Mouse (Mus musculus): ENCODE data around the gene Pigo. TPM values are rescaled to one million over a fixed set of nuclear protein-coding genes. Genes with fewer than 3 reads are reported as not detected.
A peak's percentile ranks its signal among the peaks of the same experiment; 100 is the strongest.

Gene Pigo
- polyA plus RNA-seq, 1 experiment from 2014 or later, result 27.0 TPM

DNA sequence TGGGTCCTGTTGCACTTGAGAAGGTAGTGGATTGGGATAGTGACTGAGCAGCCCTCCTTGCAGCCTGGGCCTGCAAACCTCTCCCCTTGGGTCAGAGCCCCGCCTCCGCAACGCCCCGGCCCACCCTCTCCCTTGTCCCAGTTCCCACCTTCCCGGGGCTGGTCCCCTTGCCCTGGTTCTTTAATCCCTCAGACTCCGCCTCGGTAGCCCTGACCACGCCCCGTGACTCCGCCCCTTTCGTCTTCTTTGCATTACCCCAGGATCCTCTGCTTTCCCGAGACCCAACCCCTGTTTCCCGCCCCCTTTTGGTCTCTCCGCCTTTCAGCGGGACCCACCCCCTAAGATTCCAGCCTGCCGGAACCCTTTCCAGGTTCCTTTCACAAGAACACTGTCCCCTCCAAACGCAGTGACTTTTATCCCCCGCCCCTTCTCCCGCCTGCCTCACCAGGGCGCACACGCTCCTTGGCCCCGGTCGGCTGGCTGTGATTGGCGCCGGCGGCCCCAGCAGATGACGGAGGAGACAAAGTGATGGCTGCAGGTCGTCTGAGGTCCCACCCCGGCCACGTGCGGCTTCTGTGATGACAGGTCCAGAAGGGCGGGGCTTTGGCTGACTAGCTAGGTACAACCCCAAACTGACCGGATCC lies 20.2 kb upstream of the Pigo start, which contains the start of gene Fam214b:
TSS of gene Fam214b (minus strand) at position 562 of the 644 bp plus-strand sequence.
- H3K9ac ChIP-seq (replicated peaks), result peak within 1 kb of the TSS; percentile 50; the same call in 1 of the 2 replicates
- under 1% methylated on average over 33 of the region's 33 CpGs for WGBS
- H3K27ac ChIP-seq, result peak within 1 kb of the TSS; percentile 41
- ATAC-seq (ENCODE audit: insufficient number of reproducible peaks, insufficient read depth, low FRiP score, low TSS enrichment, low read depth), result peak; percentile 93
- H3K36me3 ChIP-seq, result no peaks in the 10 kb centered on the region
- peak within 1 kb of the TSS; percentile 73 for H3K4me2 ChIP-seq
- peaks cover 26% of the 10 kb centered on the region for H3K4me1 ChIP-seq (replicated peaks)
- H3K4me3 ChIP-seq (replicated peaks), result peak within 1 kb of the TSS; percentile 49
- H3K27me3 ChIP-seq, result no peaks in the 10 kb centered on the region
- H3K9me3 ChIP-seq, result no peaks in the 10 kb centered on the region

DNA sequence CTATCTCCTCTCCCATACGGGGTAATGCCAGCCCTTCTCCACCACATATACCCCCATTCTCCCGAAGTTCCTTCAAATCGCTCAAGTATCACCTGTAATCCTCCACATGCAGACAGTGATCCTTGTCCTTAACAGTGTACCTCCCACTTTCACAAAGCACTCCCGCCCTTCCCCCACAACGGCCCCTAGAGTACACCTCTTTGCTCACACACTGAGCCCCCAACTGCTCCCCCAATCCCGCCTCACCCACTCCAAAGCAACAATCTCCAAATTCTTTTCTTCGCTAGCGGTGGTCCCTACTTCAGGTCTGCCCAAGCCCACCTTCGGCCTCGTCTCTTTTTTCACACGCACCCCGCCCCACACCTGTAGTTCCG lies 19.7 kb upstream of the Pigo start:
- Histone ChIP-seq H3K27ac (peak overlapping the region; percentile 41), H3K4me3 (replicated peaks) (peak overlapping the region; percentile 49), H3K27me3 (no peaks in the 10 kb centered on the region), H3K9me3 (no peaks in the 10 kb centered on the region), H3K36me3 (no peaks in the 10 kb centered on the region), H3K9ac (replicated peaks) (peak overlapping the region; percentile 50; the same call in 1 of the 2 replicates), H3K4me1 (replicated peaks) (peaks cover 30% of the 10 kb centered on the region), H3K4me2 (peak overlapping the region; percentile 73)
- WGBS, result 9% methylated on average over 13 of the region's 13 CpGs
- ATAC-seq (ENCODE audit: insufficient number of reproducible peaks, insufficient read depth, low FRiP score, low TSS enrichment, low read depth), result peak; percentile 15; the same call in 1 of the 2 replicates

DNA sequence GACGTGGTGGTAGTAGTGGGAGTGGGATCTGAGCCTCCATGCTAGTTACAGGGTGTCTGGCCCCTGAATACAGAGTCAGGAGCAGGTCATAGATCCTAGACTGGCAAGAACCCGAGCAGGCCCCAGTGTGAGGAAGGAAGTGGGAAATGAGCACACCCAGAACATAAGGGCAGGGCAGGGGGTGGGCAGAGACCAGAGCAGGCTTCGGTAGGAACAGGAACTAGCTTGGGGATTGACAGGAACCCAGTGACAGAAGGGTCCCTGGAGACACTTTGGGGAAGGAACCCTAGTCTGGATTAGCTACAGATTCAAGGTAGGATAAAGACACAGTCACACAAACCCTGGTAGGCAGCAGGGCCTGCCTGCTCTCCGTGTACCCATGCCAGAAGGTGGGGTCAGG lies 19.1 kb upstream of the Pigo start:
- Histone ChIP-seq H3K4me3 (replicated peaks) (peak overlapping the region; percentile 49), H3K36me3 (no peaks in the 10 kb centered on the region), H3K27me3 (no peaks in the 10 kb centered on the region), H3K9ac (replicated peaks) (peak overlapping the region; percentile 50; the same call in 1 of the 2 replicates), H3K4me1 (replicated peaks) (peaks cover 30% of the 10 kb centered on the region), H3K27ac (0 out of 2 replicates have a peak overlapping the region, but pooled peaks have one; percentile 53), H3K4me2 (peak overlapping the region; percentile 73), H3K9me3 (no peaks in the 10 kb centered on the region)
- ATAC-seq (ENCODE audit: insufficient number of reproducible peaks, insufficient read depth, low FRiP score, low TSS enrichment, low read depth), result no peak
- WGBS, result 33% methylated on average over 4 of the region's 4 CpGs

DNA sequence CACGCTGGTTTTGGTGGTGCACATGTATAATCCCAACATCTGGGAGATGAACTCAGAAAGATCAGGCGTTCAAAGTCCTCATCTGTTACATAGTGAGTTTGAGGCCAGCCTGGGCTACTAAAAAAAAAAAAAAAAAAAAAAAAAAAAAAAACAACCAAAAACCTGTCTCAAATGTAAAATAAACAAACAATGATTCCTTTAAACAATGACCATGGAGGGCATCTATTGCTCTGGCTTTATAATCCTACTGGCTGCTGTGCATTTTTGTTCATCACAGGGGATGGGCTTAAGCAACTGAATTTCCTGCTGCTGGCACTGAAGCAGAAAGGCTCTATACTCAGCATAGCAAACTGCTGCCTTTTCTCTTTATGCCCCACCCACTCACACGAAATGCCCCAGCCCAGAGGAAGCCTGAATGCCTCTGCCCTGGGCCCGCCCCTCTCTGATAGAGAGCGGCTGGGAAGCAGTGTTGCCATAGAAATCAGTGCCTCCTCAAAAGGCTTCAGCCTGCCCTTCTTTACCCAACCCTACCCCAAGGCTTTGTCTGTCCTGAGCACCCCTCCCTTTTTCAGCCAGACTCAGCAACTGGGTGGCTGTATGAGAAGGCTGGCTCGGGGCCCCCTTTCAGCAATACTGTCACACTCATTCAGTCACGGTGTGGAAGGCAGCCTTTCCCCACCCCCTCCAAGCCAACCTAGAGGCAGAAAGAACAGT lies 18.2 kb upstream of the Pigo start:
- 0 out of 2 replicates have a peak overlapping the region, but pooled peaks have one; percentile 3 for H3K9ac ChIP-seq (replicated peaks)
- peak overlapping the region; percentile 53; the same call in 1 of the 2 replicates for H3K27ac ChIP-seq
- ATAC-seq (ENCODE audit: insufficient number of reproducible peaks, insufficient read depth, low FRiP score, low TSS enrichment, low read depth), result no peak
- H3K4me3 ChIP-seq (replicated peaks), result no peak overlapping the region
- peaks cover 38% of the 10 kb centered on the region for H3K4me1 ChIP-seq (replicated peaks)
- WGBS, result 24% methylated on average over 7 of the region's 7 CpGs
- H3K27me3 ChIP-seq, result no peaks in the 10 kb centered on the region
- no peaks in the 10 kb centered on the region for H3K36me3 ChIP-seq
- H3K9me3 ChIP-seq, result no peaks in the 10 kb centered on the region
- peak overlapping the region; percentile 73 for H3K4me2 ChIP-seq

DNA sequence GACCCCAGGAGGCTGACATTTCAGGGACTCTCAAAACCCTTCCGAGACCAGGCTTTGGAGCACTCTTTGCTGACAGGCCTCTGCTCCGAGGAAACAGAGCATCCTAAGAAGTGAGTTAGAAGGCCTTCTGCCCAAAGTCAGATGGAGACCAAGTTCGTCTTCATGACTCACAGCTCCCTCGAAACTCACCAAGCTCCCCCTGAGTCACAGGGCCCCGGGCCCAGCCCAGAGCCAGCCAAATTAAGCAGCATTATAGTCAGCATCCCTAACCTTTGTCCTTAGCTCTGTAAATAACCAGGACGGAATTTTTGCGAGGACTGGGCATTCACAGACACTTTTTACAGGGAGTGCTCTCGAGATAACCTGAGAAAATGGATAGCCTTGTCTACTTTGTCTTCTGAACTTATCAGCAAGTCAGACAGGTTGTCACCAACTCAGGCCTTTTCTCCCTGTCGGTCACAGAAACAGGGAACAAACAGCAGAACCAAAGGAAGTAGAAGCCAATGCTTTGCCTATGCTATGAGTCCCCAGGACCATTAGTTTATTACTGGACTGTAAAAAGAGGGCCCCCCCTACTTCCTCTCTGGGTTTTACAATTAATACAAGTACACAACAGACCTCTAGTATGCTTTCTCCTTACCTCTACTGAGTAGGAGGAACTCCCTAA lies 15.4 kb upstream of the Pigo start:
- Histone ChIP-seq H3K9me3 (no peaks in the 10 kb centered on the region), H3K9ac (replicated peaks) (no peak overlapping the region), H3K27ac (peak overlapping the region; percentile 42; the same call in 1 of the 2 replicates), H3K27me3 (no peaks in the 10 kb centered on the region), H3K4me1 (replicated peaks) (peaks cover 41% of the 10 kb centered on the region), H3K36me3 (peaks cover 9% of the 10 kb centered on the region), H3K4me2 (peak overlapping the region; percentile 77; the same call in 1 of the 2 replicates), H3K4me3 (replicated peaks) (no peak overlapping the region)
- no peak for ATAC-seq (ENCODE audit: insufficient number of reproducible peaks, insufficient read depth, low FRiP score, low TSS enrichment, low read depth)
- WGBS, result 68% methylated on average over 9 of the region's 9 CpGs

DNA sequence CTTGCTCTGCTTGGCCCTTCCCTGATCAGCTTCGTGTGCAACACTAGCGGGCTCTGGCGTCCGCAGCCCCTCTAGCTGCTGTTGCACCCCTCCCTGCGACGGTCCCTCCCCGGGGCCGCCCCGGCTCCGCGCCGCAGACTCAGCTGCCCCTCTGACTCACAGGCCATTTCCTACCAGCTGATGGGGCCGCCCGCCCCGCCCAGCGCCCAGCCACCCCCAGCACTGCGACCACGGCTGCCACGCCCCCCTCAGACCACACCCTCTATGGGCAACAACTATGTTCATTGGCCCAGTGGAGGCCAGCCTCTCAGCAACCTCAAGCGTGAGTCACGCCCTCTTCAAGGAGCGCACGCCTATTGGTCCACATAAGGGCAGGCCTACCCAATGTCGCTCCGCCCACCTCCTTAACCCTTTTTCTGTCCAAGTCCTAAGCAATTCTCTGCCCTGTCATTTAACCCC lies 14.5 kb upstream of the Pigo start:
- peak; percentile 98 for ATAC-seq (ENCODE audit: insufficient number of reproducible peaks, insufficient read depth, low FRiP score, low TSS enrichment, low read depth)
- Histone ChIP-seq H3K4me1 (replicated peaks) (peaks cover 37% of the 10 kb centered on the region), H3K4me2 (peak overlapping the region; percentile 77), H3K4me3 (replicated peaks) (peak overlapping the region; percentile 71), H3K36me3 (peaks cover 18% of the 10 kb centered on the region), H3K9me3 (no peaks in the 10 kb centered on the region), H3K27me3 (no peaks in the 10 kb centered on the region), H3K27ac (peak overlapping the region; percentile 80), H3K9ac (replicated peaks) (peak overlapping the region; percentile 77)
- WGBS, result under 1% methylated on average over 25 of the region's 25 CpGs

DNA sequence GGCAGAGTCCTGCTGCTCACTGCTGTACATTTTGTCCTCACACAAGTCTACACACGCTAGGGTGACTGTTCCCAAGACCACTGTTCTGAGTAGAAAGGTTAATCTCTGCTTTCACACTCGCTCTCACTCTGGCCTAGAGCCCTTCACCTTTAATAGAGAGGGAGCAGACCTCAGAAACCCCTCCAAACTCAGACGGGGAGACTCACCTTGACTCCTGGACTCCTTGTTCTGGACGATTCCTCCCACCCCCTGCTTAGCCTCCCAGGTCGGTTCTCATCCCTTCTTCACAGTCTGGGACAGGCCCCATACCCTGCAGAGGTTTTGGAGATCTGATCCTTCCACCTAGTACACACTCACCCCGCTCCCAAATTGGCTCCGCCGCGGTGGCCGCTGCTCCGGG lies 14.0 kb upstream of the Pigo start:
- peaks cover 32% of the 10 kb centered on the region for H3K4me1 ChIP-seq (replicated peaks)
- H3K9ac ChIP-seq (replicated peaks), result peak overlapping the region; percentile 77
- peaks cover 23% of the 10 kb centered on the region for H3K36me3 ChIP-seq
- H3K4me3 ChIP-seq (replicated peaks), result peak overlapping the region; percentile 71
- H3K4me2 ChIP-seq, result peak overlapping the region; percentile 77
- WGBS, result 3% methylated on average over 11 of the region's 11 CpGs
- H3K9me3 ChIP-seq, result no peaks in the 10 kb centered on the region
- ATAC-seq (ENCODE audit: insufficient number of reproducible peaks, insufficient read depth, low FRiP score, low TSS enrichment, low read depth), result no peak
- peak overlapping the region; percentile 80 for H3K27ac ChIP-seq
- H3K27me3 ChIP-seq, result no peaks in the 10 kb centered on the region

DNA sequence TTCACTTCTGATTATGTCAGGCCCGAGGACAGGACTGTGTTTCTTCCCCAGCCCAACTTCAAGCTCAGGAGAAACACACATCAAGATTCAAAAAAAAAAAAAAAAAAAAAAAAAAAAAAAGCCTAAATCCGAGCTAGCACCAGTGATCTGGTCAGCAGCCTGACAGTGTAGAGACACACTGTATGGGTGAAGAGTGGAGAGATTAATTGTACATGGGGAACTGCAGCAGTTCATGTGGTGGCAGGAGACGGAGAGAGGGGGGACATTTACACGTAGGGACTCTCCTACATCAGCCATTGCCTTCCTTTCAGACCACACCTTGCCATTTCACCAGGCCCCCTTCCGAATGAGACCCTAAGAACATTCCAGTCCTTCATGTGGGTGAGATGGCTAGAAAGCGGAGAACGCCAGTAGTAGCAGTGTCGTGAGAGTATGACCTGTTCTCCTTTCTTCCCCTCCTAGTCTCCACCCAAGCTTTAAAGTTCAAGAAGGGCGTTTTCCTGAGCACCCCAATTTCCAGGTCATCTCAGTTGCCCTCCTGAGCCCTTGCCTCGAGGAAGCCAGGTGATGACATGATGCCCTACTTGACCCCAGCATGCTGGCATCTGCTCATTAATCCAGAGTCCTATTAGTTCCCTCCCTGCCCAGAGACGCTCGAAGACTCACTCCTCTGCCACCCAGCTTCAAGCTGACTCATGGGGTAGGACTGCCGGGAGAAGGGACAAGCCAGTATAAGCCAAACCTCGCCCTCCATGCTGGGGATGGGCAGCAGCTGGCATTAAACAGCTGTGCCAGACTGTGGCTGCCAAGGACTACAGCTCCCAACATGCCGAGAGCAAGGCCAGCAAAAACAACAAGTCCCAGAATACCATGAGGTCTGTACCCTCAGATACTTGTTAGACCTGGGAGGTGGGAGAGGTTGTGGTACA lies 13.2 kb upstream of the Pigo start:
- WGBS, result 53% methylated on average over 15 of the region's 15 CpGs
- Histone ChIP-seq H3K4me3 (replicated peaks) (peak overlapping the region; percentile 71), H3K27ac (no peak overlapping the region), H3K4me2 (peak overlapping the region; percentile 77), H3K4me1 (replicated peaks) (peaks cover 24% of the 10 kb centered on the region), H3K27me3 (no peaks in the 10 kb centered on the region), H3K9me3 (no peaks in the 10 kb centered on the region), H3K36me3 (peaks cover 31% of the 10 kb centered on the region), H3K9ac (replicated peaks) (peak overlapping the region; percentile 77)
- no peak for ATAC-seq (ENCODE audit: insufficient number of reproducible peaks, insufficient read depth, low FRiP score, low TSS enrichment, low read depth)

DNA sequence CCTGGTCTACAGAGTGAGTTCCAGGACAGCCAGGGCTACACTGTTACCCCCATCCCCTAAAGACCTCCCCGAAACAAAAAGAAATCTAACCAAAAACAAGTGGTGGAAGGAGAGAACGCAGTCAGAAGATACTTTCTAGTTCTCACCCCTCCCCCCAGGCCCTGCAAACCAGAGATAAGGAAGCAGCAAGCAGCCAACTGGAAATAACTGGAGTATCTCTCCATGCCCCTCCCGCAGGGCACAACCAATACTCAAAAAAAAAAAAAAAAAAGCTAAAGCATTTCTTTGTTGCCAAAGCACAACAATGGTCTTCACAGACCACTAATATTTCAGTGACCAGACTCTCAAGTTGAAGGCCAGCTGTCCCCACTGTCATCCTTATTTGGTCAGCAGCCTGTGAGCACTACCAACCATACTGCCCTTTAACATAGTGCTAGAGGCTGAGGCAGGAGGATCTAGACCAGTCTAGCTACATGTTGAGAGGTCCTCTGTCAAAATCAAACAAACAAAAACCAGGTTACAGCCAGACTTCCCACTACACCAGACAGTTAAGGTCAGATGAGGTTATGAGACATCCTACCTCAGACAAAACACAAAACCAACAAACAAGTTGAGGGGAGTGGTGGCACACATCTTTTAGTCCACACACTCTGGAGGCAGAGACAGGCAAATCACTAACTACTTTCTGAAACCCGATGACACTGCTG lies 12.4 kb upstream of the Pigo start:
- no peaks in the 10 kb centered on the region for H3K9me3 ChIP-seq
- no peak overlapping the region for H3K4me2 ChIP-seq
- H3K36me3 ChIP-seq, result peaks cover 39% of the 10 kb centered on the region
- H3K4me1 ChIP-seq (replicated peaks), result peaks cover 22% of the 10 kb centered on the region
- H3K4me3 ChIP-seq (replicated peaks), result no peak overlapping the region
- no peak overlapping the region for H3K9ac ChIP-seq (replicated peaks)
- no peak for ATAC-seq (ENCODE audit: insufficient number of reproducible peaks, insufficient read depth, low FRiP score, low TSS enrichment, low read depth)
- no peaks in the 10 kb centered on the region for H3K27me3 ChIP-seq
- WGBS, result 64% methylated on average over 4 of the region's 4 CpGs
- H3K27ac ChIP-seq, result no peak overlapping the region

DNA sequence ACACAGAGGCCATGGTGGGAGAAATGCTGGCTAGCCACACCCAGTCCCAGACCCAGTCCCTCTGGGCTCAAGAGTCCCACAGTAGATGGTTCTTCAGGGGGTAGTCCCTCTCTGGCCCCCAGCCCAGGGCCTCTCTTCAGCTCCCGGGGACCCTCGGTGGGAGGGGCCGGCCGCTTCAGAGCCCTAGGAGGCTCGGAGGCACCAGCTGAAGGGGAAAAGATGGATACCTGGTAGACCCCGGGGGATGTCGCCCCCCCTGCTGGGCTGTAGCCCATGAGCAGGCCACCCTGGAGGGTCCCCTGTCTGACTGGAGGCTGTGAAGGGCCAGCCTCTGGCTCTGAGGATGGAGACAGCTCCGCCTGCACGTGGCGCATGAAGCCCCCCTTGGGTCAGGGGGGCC lies 10.7 kb upstream of the Pigo start:
- Histone ChIP-seq H3K4me3 (replicated peaks) (no peak overlapping the region), H3K4me1 (replicated peaks) (peaks cover 27% of the 10 kb centered on the region), H3K27me3 (no peaks in the 10 kb centered on the region), H3K4me2 (no peak overlapping the region), H3K27ac (no peak overlapping the region), H3K36me3 (peaks cover 45% of the 10 kb centered on the region), H3K9ac (replicated peaks) (no peak overlapping the region), H3K9me3 (no peaks in the 10 kb centered on the region)
- 87% methylated on average over 10 of the region's 10 CpGs for WGBS
- ATAC-seq (ENCODE audit: insufficient number of reproducible peaks, insufficient read depth, low FRiP score, low TSS enrichment, low read depth), result no peak

Data from limb, embryonic 12.5 days (tissue).